Mouse (Mus musculus) adrenal gland, postnatal 25 days (tissue): ENCODE data around the gene Olfr266. TPM values are rescaled to one million over a fixed set of nuclear protein-coding genes. Genes with fewer than 3 reads are reported as not detected.

Experiments used
- DNase-seq: peaks from one replicate; pipeline ENCODE4 v3.0.0; 2021; ENCODE audit warnings: mixed read lengths
- long read RNA-seq: library from polyadenylated mRNA; stranded (forward); transcript quantifications from one replicate; pipeline ENCODE4 v2.0.0, GENCODE M21; 2021
- total RNA-seq: library from RNA; stranded (reverse); gene quantifications from 2 replicates; pipeline ENCODE4 v1.2.3, GENCODE M21; 2021

The Olfr266 gene
- not detected in 2 replicates for total RNA-seq
- long read RNA-seq = 0 reads

- DNase-seq = no peak
Measured at GRCm38 (mm10) chr3:106826187-106826586, at the start of gene Olfr266. TSS of gene Olfr266 (minus strand) at chr3:106826287.

GRCm38 (mm10) chr3:106875626-106876025 lies 49.5 kb upstream of the Olfr266 start:
- no peak for DNase-seq

GRCm38 (mm10) chr3:106872893-106873292 lies 46.8 kb upstream of the Olfr266 start:
- no peak for DNase-seq

GRCm38 (mm10) chr3:106832107-106832506 lies 6.0 kb upstream of the Olfr266 start:
- DNase-seq = no peak

- no peak for DNase-seq
Measured at GRCm38 (mm10) chr3:106817676-106818075, 8.4 kb downstream of the Olfr266 start.

GRCm38 (mm10) chr3:106808972-106809695 lies 17.0 kb downstream of the Olfr266 start:
- DNase-seq = no peak

GRCm38 (mm10) chr3:106798079-106798478 lies 28.0 kb downstream of the Olfr266 start:
- DNase-seq = no peak

- DNase-seq = no peak
Measured at GRCm38 (mm10) chr3:106789930-106790329, 36.2 kb downstream of the Olfr266 start, which contains the start of gene Cd53. TSS of gene Cd53 (minus strand) at chr3:106790149.

- no peak for DNase-seq
Measured at GRCm38 (mm10) chr3:106788440-106788887, 37.6 kb downstream of the Olfr266 start.

GRCm38 (mm10) chr3:106787972-106788371 lies 38.1 kb downstream of the Olfr266 start:
- no peak for DNase-seq

- no peak for DNase-seq
Measured at GRCm38 (mm10) chr3:106785130-106785529, 41.0 kb downstream of the Olfr266 start.

- DNase-seq = no peak
Measured at GRCm38 (mm10) chr3:106771834-106772233, 54.3 kb downstream of the Olfr266 start.

Other genes with a start within 250 kb of the Olfr266 start
- 18.3 and 19.4 TPM in 2 replicates for gene Lrif1, start 141.3 kb downstream of the Olfr266 start, total RNA-seq
- gene Cd53, start 36.1 kb downstream of the Olfr266 start, total RNA-seq = 4.9 and 5.3 TPM in 2 replicates
- gene Kcna3, start 209.9 kb upstream of the Olfr266 start, total RNA-seq = 0.79 TPM in 1 of 2 replicates, not detected in the other